ENCODE assay signal across 11 mouse cellular contexts in genomic region chr16:78216752-78217351, GRCm38 (mm10).
DNase-seq lines count a peak whose midpoint lies in the region; ATAC-seq and TF ChIP-seq lines count a peak whose summit lies in the region.
"Had no signal": no experiment of that assay in that cellular context is flagged by ENCODE, and none has a peak within 500 bp of the region (broad histone marks: within the 10 kb centered on the region; RNA-seq: fewer than 3 reads in every experiment).

No protein-coding gene starts in this region.

- ATAC-seq in forebrain, postnatal 0 days = no peak
- no peak for ATAC-seq in limb, embryonic 11.5 days (ENCODE audit: insufficient number of reproducible peaks, low FRiP score, low TSS enrichment, low read depth)
- ATAC-seq in common myeloid progenitor, adult 5-6 weeks (replicated peaks; ENCODE audit: low read depth, poor library complexity, severe bottlenecking) = peak; percentile 75
- ATAC-seq: Patski had no signal

- DNase-seq in forebrain, embryonic 10.5 days (ENCODE audit: extremely low spot score, low spot score) = no peak
- no peak for DNase-seq in forebrain, postnatal 0 days
- DNase-seq in limb, embryonic 11.5 days (ENCODE audit: low spot score) = peak; percentile 23
- DNase-seq in limb, embryonic 10.5 days (ENCODE audit: low spot score) = no peak
- DNase-seq in layer of hippocampus, adult 2 months (ENCODE audit: low spot score in 2 of 2) = no peak
- no peak for DNase-seq in ovary, postnatal 14 days (ENCODE audit: low spot score)

- H3K4me1 ChIP-seq in forebrain, embryonic 10.5 days = peaks cover 21% of the 10 kb centered on the region
- no peaks in the 10 kb centered on the region for H3K4me1 ChIP-seq in forebrain, postnatal 0 days (ENCODE audit: insufficient read depth)
- H3K4me1 ChIP-seq in limb, embryonic 11.5 days (ENCODE audit: control insufficient read depth, insufficient read depth, low read length) = no peaks in the 10 kb centered on the region
- H3K4me1 ChIP-seq in limb, embryonic 10.5 days = peaks cover 14% of the 10 kb centered on the region
- H3K4me1 ChIP-seq: hindbrain, embryonic 13.5 days had no signal

- no peaks in the 10 kb centered on the region for H3K36me3 ChIP-seq in forebrain, embryonic 10.5 days (replicated peaks)
- no peaks in the 10 kb centered on the region for H3K36me3 ChIP-seq in forebrain, postnatal 0 days (ENCODE audit: insufficient read depth)
- H3K36me3 ChIP-seq in limb, embryonic 11.5 days (ENCODE audit: control insufficient read depth, insufficient read depth, low read length) = no peaks in the 10 kb centered on the region
- no peaks in the 10 kb centered on the region for H3K36me3 ChIP-seq in limb, embryonic 10.5 days
- no peaks in the 10 kb centered on the region for H3K36me3 ChIP-seq in macrophage (ENCODE audit: inconsistent target)
- H3K36me3 ChIP-seq: hindbrain, embryonic 13.5 days had no signal

- H3K9ac ChIP-seq in forebrain, postnatal 0 days = no peak overlapping the region
- H3K9ac ChIP-seq in limb, embryonic 11.5 days (ENCODE audit: low read length) = no peak overlapping the region
- H3K9ac ChIP-seq: hindbrain, embryonic 13.5 days had no signal

- TF ChIP-seq CTCF in forebrain, postnatal 0 days (IDR thresholded peaks at IDR 0.05; ENCODE audit: low read depth) = no peak
- no peak for TF ChIP-seq CTCF in layer of hippocampus, adult 2 months (conservative IDR thresholded peaks at IDR 0.05)

- H3K27me3 ChIP-seq in forebrain, embryonic 10.5 days (ENCODE audit: poor library complexity, severe bottlenecking) = no peaks in the 10 kb centered on the region
- H3K27me3 ChIP-seq in forebrain, postnatal 0 days (ENCODE audit: insufficient read depth, low read length) = no peaks in the 10 kb centered on the region
- H3K27me3 ChIP-seq in limb, embryonic 11.5 days (ENCODE audit: control insufficient read depth, insufficient read depth, low read length) = no peaks in the 10 kb centered on the region
- H3K27me3 ChIP-seq in limb, embryonic 10.5 days (ENCODE audit: low read depth, poor library complexity, severe bottlenecking) = no peaks in the 10 kb centered on the region
- H3K27me3 ChIP-seq: hindbrain, embryonic 13.5 days; Patski had no signal

- 44% methylated on average over 9 of the region's 9 CpGs for WGBS in forebrain, embryonic 10.5 days
- 39% methylated on average over 9 of the region's 9 CpGs for WGBS in forebrain, postnatal 0 days
- 35% methylated on average over 9 of the region's 9 CpGs for WGBS in limb, embryonic 11.5 days
- 47% methylated on average over 9 of the region's 9 CpGs for WGBS in limb, embryonic 10.5 days
- 10% methylated on average over 9 of the region's 9 CpGs for WGBS in macrophage (ENCODE audit: missing documents)

- 0 out of 2 replicates have a peak overlapping the region, but pooled peaks have one; percentile 13 for H3K27ac ChIP-seq in forebrain, embryonic 10.5 days
- H3K27ac ChIP-seq in forebrain, postnatal 0 days (ENCODE audit: low read depth, low read length) = no peak overlapping the region
- no peak overlapping the region for H3K27ac ChIP-seq in limb, embryonic 11.5 days (replicated peaks; ENCODE audit: low read depth, low read length)
- no peak overlapping the region for H3K27ac ChIP-seq in limb, embryonic 10.5 days
- H3K27ac ChIP-seq in macrophage = peak overlapping the region; percentile 66
- H3K27ac ChIP-seq in layer of hippocampus, adult 2 months = no peak overlapping the region
- H3K27ac ChIP-seq: hindbrain, embryonic 13.5 days had no signal

- no peaks in the 10 kb centered on the region for H3K9me3 ChIP-seq in forebrain, embryonic 10.5 days
- no peaks in the 10 kb centered on the region for H3K9me3 ChIP-seq in forebrain, postnatal 0 days (ENCODE audit: low read length)
- H3K9me3 ChIP-seq in limb, embryonic 11.5 days (ENCODE audit: control insufficient read depth, low read length) = no peaks in the 10 kb centered on the region
- H3K9me3 ChIP-seq in limb, embryonic 10.5 days (replicated peaks) = no peaks in the 10 kb centered on the region
- H3K9me3 ChIP-seq: hindbrain, embryonic 13.5 days had no signal

- H3K4me3 ChIP-seq in forebrain, embryonic 10.5 days = no peak overlapping the region
- H3K4me3 ChIP-seq in forebrain, postnatal 0 days (ENCODE audit: low read depth, low read length) = no peak overlapping the region
- H3K4me3 ChIP-seq in limb, embryonic 11.5 days (ENCODE audit: low read depth, low read length) = no peak overlapping the region
- no peak overlapping the region for H3K4me3 ChIP-seq in limb, embryonic 10.5 days
- H3K4me3 ChIP-seq in macrophage (ENCODE audit: inconsistent target) = peak overlapping the region; percentile 26
- H3K4me3 ChIP-seq in layer of hippocampus, adult 2 months = no peak overlapping the region
- H3K4me3 ChIP-seq: hindbrain, embryonic 13.5 days had no signal

- H3K4me2 ChIP-seq in forebrain, postnatal 0 days (ENCODE audit: low read depth) = no peak overlapping the region
- no peak overlapping the region for H3K4me2 ChIP-seq in limb, embryonic 11.5 days (ENCODE audit: low read depth, severe bottlenecking)
- H3K4me2 ChIP-seq: hindbrain, embryonic 13.5 days; midbrain, embryonic 11.5 days had no signal

- no peaks in the 10 kb centered on the region for H3K79me2 ChIP-seq in macrophage (ENCODE audit: inconsistent target)

Comparison
In these comparisons a context has a peak if more than half of its experiments do, and no peak if none do; other contexts are left out.
1. H3K27ac ChIP-seq: peak in forebrain, embryonic 10.5 days (single experiment) and macrophage (single experiment); none in forebrain, postnatal 0 days (single experiment), limb, embryonic 11.5 days (single experiment), limb, embryonic 10.5 days (single experiment) and layer of hippocampus, adult 2 months (single experiment).